Mouse (Mus musculus) ES-E14 (cell line): ENCODE measurements at regions not wholly inside any gene's neighbourhood (a gene's known extent, or its start where the extent isn't known, plus 50 kb on each side); places are given as distances from the start of the nearest gene placed in this dataset.
"Not testable (repeated sequence)": the region's sequence is repeated elsewhere in the genome, so short reads cannot be mapped to it uniquely, and the experiment has no call there.

Source experiments
- DNase-seq: peaks from one replicate; pipeline ENCODE4 v3.0.0-alpha.2; 2013; ENCODE audit warnings: low read depth, low spot score
- H3K27ac ChIP-seq: 2 replicates; pipeline ENCODE4 v1.5.1; 2012; ENCODE audit warnings: low read depth, mild to moderate bottlenecking, low read length, moderate library complexity, mixed read lengths; ENCODE audit not compliant: poor library complexity, insufficient read depth, severe bottlenecking
- H3K36me3 ChIP-seq: 2 replicates; pipeline ENCODE4 v1.6.1; 2012; ENCODE audit warnings: mild to moderate bottlenecking, low read length, moderate library complexity, mixed read lengths; ENCODE audit not compliant: control insufficient read depth, poor library complexity, insufficient read depth, severe bottlenecking
- H3K4me1 ChIP-seq, 2 experiments: fragments of 150-350 bp in 1 of 2; sonication (generic) in 1 of 2; 2 replicates each; pipeline ENCODE4 v1.6.1; 2012; ENCODE audit warnings: low read length in 2 of 2, mild to moderate bottlenecking in 1 of 2, mixed read lengths in 1 of 2; ENCODE audit not compliant: control insufficient read depth in 2 of 2, insufficient read depth in 2 of 2, poor library complexity in 1 of 2
- H3K4me3 ChIP-seq, 2 experiments: fragments of 150-350 bp in 1 of 2; sonication (generic) in 1 of 2; 2 replicates each; pipeline ENCODE4 v1.5.1; 2012; ENCODE audit warnings: low read length in 2 of 2, low read depth in 1 of 2, mild to moderate bottlenecking in 1 of 2, mixed read lengths in 1 of 2; ENCODE audit not compliant: insufficient read depth in 1 of 2, poor library complexity in 1 of 2, severe bottlenecking in 1 of 2
- H3K9ac ChIP-seq: 2 replicates; pipeline ENCODE4 v1.6.1; 2012; ENCODE audit warnings: low read depth, mild to moderate bottlenecking, low read length, mixed read lengths; ENCODE audit not compliant: poor library complexity, insufficient read depth, severe bottlenecking
- H3K9me3 ChIP-seq: fragments of 150-350 bp; sonication (generic); 2 replicates; pipeline ENCODE4 v1.6.1; 2012; ENCODE audit warnings: low read depth, mild to moderate bottlenecking, low read length; ENCODE audit not compliant: control insufficient read depth, insufficient read depth
- CHD2 ChIP-seq: IDR thresholded peaks from 2 replicates; pipeline ENCODE4 v1.6.1; 2014; ENCODE audit warnings: mild to moderate bottlenecking, low read depth, low read length, inconsistent platforms
- HCFC1 ChIP-seq: IDR thresholded peaks from 2 replicates; pipeline ENCODE4 v1.6.1; 2012; ENCODE audit warnings: low read length, inconsistent platforms, borderline replicate concordance; ENCODE audit not compliant: insufficient read depth
- MAFK ChIP-seq: IDR thresholded peaks from 2 replicates; pipeline ENCODE4 v1.6.1; 2014; ENCODE audit warnings: mild to moderate bottlenecking, low read depth, low read length, inconsistent platforms; ENCODE audit not compliant: insufficient read depth
- ZC3H11A ChIP-seq: IDR thresholded peaks from 2 replicates; pipeline ENCODE4 v1.6.1; 2012; ENCODE audit warnings: low read depth, mild to moderate bottlenecking, inconsistent platforms, low read length, borderline replicate concordance
- ZNF384 ChIP-seq: IDR thresholded peaks from 2 replicates; pipeline ENCODE4 v1.6.1; 2012; ENCODE audit warnings: low read depth, low read length, inconsistent platforms
- in situ Hi-C, 2 experiments: fragments of 600-800 bp; cut with MboI; formaldehyde crosslinking; loops; one replicate each; pipeline ENCODE4 v1.15.1; 2025; ENCODE audit warnings: low sequenced_read_pairs in 2 of 2, inconsistent platforms in 1 of 2; ENCODE audit not compliant: unreplicated experiment in 2 of 2

DNA sequence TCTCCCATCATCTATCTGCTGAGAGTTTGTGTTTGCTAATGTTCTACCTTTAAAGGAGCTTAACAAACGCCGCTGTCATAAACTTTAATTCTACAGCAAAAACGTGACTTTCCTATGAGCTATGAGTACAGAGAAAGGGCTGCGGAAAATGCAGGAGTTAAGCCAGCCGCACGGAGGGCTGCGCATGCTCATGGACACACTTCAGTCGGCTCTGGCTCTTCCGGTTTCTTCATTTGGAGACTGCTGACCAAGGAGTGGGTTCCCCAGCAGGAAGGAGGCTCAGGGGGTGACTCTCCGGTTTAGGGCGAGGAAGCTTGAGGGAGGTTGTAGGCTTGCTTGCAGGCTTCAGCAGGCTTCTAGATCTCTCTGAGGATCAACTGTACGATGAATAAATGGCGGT lies 59.3 kb downstream of the Sox2 start:
- Histone ChIP-seq H3K4me1 (peaks cover 2 to 9% of the 10 kb centered on the region in 2 experiments; a peak in 3 of 4 replicates), H3K27ac (no peak overlapping the region), H3K9me3 (no peaks in the 10 kb centered on the region), H3K9ac (peak overlapping the region; percentile 20; the same call in 1 of the 2 replicates), H3K4me3 (peak overlapping the region in 1 of 2 experiments; percentile 19; a peak in 1 of 4 replicates), H3K36me3 (no peaks in the 10 kb centered on the region)
- in situ Hi-C loops: no loop called here
- no peak for DNase-seq
- TF ChIP-seq HCFC1 (no peak), CHD2 (no peak), MAFK (no peak), ZNF384 (no peak), ZC3H11A (no peak)

DNA sequence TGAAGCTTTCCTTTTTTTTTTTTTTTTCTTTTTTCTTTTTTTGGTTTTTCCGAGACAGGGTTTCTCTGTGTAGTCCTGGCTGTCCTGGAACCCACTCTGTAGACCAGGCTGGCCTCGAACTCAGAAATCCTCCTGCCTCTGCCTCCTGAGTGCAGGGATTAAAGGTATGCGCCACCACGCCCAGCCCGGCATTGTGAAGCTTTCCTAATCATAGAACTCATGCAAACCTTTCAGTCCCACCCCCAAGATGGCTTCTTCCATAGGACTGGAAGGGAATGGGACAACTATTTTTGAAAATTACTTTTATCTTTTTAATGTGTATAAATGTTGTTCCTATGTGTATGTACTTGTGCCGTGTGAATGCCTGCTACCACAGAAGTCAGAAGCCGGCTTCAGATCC lies 61.9 kb downstream of the Sox2 start:
- H3K9ac ChIP-seq, H3K36me3 ChIP-seq, DNase-seq, H3K9me3 ChIP-seq, H3K4me3 ChIP-seq, H3K4me1 ChIP-seq, in situ Hi-C loops, H3K27ac ChIP-seq: not testable (repeated sequence)

DNA sequence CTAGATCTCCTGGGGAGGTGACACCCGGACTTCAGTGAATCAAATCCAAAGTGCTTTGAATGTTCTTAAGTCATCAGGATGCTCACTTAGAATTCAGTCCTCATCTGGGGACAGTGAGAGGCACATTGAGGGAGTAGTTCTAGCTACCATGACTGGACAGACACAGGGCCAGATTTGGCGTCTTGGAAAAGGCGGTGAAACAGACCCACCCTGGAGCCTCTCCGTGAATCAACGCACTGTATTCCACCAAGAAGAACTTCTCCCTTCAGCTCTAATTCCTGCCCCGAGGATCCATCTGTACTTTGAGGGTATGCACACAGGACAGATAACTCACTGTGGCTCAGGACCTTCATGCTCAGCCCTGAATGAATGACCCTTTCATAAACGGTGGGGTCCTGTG lies 72.3 kb downstream of the Sox2 start:
- no peaks in the 10 kb centered on the region for H3K9me3 ChIP-seq
- in situ Hi-C loops: no loop called here
- H3K9ac ChIP-seq: no peak overlapping the region

DNA sequence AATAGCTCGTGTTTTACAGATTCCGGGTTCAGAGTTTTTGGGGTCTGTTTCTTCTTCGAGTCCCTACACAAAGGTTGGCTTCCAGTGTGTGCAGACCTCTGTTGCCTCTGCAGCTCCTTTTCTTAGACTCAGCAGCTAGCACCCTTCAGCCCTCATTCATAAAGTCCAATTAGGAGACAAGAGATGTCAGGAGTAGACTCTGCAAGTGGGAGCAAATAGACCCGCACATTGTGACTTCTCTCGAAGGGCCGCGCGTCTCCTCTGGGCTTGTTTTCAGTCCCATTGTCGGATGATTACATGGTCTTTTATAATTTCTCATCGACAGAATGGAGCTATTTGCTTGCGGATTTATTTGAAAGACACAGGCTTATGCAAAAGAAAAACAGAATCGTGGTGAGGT lies 76.8 kb downstream of the Sox2 start:
- no peak for TF ChIP-seq ZNF384
- no peak for TF ChIP-seq MAFK
- TF ChIP-seq HCFC1: no peak
- no peak for TF ChIP-seq CHD2
- TF ChIP-seq ZC3H11A: no peak
- in situ Hi-C loops: no loop called here
- Histone ChIP-seq H3K4me3 (no peak overlapping the region), H3K27ac (no peak overlapping the region), H3K4me1 (peaks cover 0 to 7% of the 10 kb centered on the region in 2 experiments; a peak in 2 of 4 replicates), H3K9ac (no peak overlapping the region), H3K9me3 (no peaks in the 10 kb centered on the region), H3K36me3 (no peaks in the 10 kb centered on the region)
- DNase-seq: no peak

More for the DNA sequence above, 72.3 kb downstream of the Sox2 start:
- peaks cover 0 to 4% of the 10 kb centered on the region in 2 experiments; a peak in 1 of 4 replicates for H3K4me1 ChIP-seq
- TF ChIP-seq MAFK (no peak), CHD2 (no peak)
- no peak overlapping the region for H3K4me3 ChIP-seq
- H3K27ac ChIP-seq: no peak overlapping the region
- H3K36me3 ChIP-seq: no peaks in the 10 kb centered on the region
- no peak for DNase-seq

DNA sequence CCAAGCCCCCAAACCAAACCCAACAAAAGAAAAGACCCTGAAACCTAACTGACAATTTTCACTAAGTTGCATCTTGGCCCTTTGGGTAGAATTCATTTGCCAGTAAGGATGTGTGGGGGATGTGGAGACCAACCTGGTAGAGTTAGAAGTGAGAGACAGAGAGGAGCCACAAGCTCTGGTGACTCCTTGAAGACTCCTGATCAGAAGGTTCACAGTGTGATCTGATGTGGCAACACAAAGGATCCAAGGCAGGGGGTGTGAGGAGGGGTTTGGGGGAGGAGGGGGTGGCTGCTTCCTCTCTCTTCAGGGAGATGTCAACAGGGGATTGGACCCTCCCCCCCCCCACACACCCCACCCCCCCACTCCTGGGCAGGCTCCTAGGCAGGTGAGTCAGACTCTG lies 78.1 kb downstream of the Sox2 start:
- no peaks in the 10 kb centered on the region for H3K36me3 ChIP-seq
- TF ChIP-seq CHD2 (no peak), MAFK (no peak), HCFC1 (no peak)
- H3K4me1 ChIP-seq: peaks cover 0 to 7% of the 10 kb centered on the region in 2 experiments; a peak in 2 of 4 replicates
- H3K27ac ChIP-seq: no peak overlapping the region
- no peak for DNase-seq
- no peak overlapping the region for H3K9ac ChIP-seq
- H3K9me3 ChIP-seq: no peaks in the 10 kb centered on the region
- in situ Hi-C loops: no loop called here
- H3K4me3 ChIP-seq: no peak overlapping the region
